Mouse (Mus musculus): ENCODE measurements around the gene Baz2a.

DNA sequence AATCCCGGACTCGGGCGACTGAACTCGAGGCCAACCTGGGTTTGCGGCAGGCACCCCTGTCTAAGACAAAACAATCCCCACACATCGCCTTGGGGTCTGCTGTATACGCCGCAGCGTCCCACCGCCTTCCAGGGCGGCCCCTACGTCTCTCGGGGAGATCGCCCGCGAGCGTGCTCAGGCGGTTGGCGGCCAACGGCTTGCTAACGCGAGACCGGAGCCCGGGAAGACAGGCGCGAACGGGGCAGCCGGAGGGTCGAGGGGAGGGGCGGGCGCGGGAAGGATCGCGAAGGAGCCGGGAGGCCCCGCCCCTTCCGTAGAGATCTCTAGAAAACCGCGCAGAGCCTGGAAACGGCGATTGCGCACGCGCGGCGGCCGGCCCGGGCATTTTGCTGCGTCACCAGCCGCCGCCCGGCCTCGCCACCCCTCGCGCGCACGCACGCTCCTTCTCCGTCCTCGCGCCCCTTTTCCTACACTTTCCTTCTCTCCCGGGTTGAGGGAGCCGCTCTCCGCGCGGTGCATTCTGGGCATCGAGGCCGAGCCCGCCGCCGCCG, 32.7 kb upstream of the Baz2a start, which contains the start of gene Ptges3:
- TF ChIP-seq POLR2A (IDR thresholded peaks at IDR 0.05; ENCODE audit: borderline replicate concordance, insufficient read depth, low read length) = peak; percentile 58; the same call in 1 of the 2 replicates
- TF ChIP-seq CTCF (IDR thresholded peaks at IDR 0.05; ENCODE audit: borderline replicate concordance, insufficient read depth, low read depth, low read length) = no peak

All from cerebellum, adult 2 months (tissue).